Mouse (Mus musculus) stomach, postnatal 0 days (tissue): ENCODE results near the gene Mindy1.

ENCODE experiments used
- CTCF ChIP-seq: IDR thresholded peaks from 2 replicates; pipeline ENCODE4 v1.5.1; 2016; ENCODE audit warnings: antibody characterized with exemption, low read depth, mild to moderate bottlenecking, moderate library complexity
- EP300 ChIP-seq: optimal IDR thresholded peaks from 2 replicates; pipeline ENCODE3; 2016; ENCODE audit warnings: antibody characterized with exemption

DNA sequence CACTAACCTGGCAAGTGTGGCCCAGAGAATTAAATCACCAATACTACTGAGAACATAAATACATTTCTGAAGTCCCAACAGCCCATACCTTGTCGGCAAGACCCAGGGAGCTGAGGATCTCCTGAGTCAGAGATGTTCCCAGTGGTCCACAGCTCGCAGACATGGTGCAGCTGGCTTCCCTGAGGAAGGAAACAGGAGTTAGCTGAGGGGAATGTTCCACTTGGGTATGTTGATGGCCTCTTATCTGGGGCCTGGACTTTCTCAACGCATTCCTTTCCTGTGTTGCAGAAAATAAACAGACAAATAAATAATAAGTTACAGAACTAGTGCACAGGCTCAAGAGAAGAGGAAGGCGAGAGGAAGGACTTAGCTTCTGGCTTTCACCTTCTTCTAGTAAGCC lies 25.1 kb downstream of the Mindy1 start:
- no peak for TF ChIP-seq CTCF
- TF ChIP-seq EP300 = no peak
